Mouse (Mus musculus) 416B (cell line): ENCODE measurements at regions not wholly inside any gene's neighbourhood (a gene's known extent, or its start where the extent isn't known, plus 50 kb on each side); places are given as distances from the start of the nearest gene placed in this dataset.

ENCODE experiments used
- DNase-seq: peaks from one replicate; pipeline ENCODE4 v3.0.0; 2011; ENCODE audit warnings: low read depth

- DNase-seq = no peak
These were observed 150.5 kb upstream of the Wdr11 start for GRCm38 (mm10) chr7:129441085-129441617.

DNA sequence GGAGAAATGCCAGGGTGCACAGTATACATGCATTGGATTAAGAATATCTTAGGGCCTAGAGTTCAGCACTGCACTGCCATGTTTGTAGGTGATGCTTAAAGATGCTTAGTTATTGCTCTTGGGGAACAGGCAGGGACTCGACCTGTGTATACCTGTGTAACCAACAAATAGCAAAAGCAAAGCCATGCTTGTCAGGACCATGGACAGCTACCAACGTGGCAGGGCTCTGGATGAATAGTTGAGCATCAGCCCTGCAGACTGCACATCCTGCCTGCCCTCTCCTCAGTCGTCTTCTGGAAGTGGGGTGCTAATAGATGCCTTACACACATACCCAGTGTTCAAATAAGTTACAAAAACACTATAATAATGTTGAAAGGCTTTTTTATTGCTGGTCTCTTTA is 122.2 kb upstream of the Wdr11 start:
- DNase-seq = peak; percentile 8

GRCm38 (mm10) chr7:129483736-129484135 is 107.9 kb upstream of the Wdr11 start:
- DNase-seq = no peak

DNA sequence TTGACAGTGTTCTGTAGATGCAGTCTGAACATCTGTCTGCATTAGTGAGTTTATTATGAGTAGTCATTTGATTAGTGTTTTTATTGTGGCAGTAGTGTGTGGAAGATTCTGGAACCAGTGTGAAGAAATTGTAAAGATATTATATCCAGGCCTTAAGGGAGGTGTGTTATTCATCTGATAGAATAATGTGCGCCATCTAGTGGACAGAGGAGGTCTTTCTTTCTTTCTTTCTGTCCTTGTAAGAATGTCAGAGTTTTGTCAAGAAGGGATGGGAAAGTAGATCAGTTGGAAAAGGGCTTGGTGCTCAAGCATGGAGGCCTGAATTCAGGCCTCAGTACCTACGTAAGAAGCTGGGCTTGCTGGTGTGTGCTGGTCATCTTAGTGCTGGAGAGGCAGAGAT is 84.8 kb upstream of the Wdr11 start:
- peak; percentile 50 for DNase-seq

- DNase-seq = no peak
These were observed 82.0 kb upstream of the Wdr11 start for GRCm38 (mm10) chr7:129509631-129510132.

DNA sequence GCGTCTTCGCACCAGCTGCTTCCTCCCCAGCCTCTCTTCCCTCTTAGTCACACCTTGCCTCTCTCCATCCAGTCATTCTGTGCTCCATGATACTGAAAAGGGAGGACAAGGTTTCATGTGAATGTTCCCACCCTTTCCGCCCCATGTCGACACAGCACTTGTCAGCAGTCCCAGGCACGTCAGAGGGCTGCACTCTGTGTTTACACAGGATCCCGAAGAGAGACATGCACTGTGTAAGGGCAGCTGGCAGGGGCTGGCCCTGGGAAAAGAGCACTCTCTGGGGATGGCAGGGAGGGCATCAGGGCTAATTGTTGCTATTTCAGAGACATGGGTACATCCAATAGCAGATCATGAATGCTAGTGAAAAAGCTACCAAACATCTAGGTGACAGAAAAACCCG is 77.0 kb upstream of the Wdr11 start:
- DNase-seq = no peak

DNA sequence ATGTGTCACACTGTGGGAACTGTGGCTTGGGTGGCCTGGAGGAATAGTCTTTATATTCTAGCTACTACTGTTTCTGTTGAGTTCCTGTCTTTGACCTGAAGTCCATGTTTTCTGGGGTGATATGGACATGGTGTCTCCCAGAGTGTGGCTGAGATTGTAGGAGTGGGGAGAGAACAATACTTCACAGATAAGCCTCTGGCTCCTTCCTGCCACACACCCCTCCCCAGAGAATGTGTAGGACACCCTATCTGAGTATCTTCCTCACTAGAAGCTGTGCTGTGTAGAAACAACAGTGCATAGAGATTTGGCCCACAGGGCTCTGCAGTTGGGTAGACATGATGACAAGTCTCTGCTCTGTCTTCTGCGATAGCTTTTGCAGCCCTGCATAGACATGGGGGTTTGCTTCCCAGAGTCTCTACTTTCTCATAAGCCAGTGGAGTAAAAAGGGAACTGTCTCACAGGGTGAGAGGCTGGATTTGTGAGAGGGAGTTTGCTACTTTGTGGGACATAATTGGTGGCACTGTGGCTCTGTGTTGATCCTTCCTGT is 67.2 kb upstream of the Wdr11 start:
- DNase-seq = no peak

- no peak for DNase-seq
These were observed 65.7 kb upstream of the Wdr11 start for GRCm38 (mm10) chr7:129525985-129526384.

DNA sequence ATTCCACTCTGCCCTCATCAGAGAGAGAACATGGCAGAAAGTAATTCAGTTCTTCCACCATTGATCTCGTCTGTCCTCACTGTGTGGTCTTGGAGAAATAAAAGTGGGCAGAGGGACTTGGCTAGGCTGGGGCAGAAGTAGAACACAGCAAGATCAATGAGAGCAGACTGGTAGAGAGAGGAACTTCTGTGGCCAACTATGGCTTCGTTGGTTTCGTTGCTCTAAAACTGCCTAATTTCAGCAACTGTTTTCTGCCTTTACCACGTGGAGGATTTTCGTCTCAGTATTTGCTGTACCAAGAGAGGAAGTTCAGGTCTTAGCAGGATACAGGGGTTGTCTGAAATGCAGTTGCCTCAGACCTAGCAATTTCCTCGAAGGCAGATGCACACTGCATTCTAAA is 63.4 kb upstream of the Wdr11 start:
- no peak for DNase-seq

GRCm38 (mm10) chr7:129533366-129533905 is 58.2 kb upstream of the Wdr11 start:
- DNase-seq = no peak
